8 mouse cellular contexts compared by ENCODE assay signal in genomic region chr2:19414222-19414965, GRCm38 (mm10). TPM values are rescaled to one million over a fixed set of nuclear protein-coding genes. Genes with fewer than 3 reads are reported as not detected.
DNase-seq lines count a peak whose midpoint lies in the region; ATAC-seq and TF ChIP-seq lines count a peak whose summit lies in the region.

No protein-coding gene starts in this region.

- H3K9ac ChIP-seq in embryonic facial prominence, embryonic 11.5 days (replicated peaks; ENCODE audit: low read length) = no peak overlapping the region
- peak overlapping the region; percentile 33; the same call in 1 of the 2 replicates for H3K9ac ChIP-seq in heart, adult 2 months (ENCODE audit: low read depth, low read length)
- H3K9ac ChIP-seq in limb, embryonic 14.5 days (ENCODE audit: low read depth, low read length, severe bottlenecking) = no peak overlapping the region
- peak overlapping the region; percentile 36 for H3K9ac ChIP-seq in midbrain, embryonic 15.5 days

- DNase-seq in adrenal gland, postnatal 25 days = peak; percentile 58
- peak; percentile 74 for DNase-seq in embryonic facial prominence, embryonic 11.5 days (ENCODE audit: low spot score)
- DNase-seq in heart, adult 2 months = peak; percentile 34 to 63
- peak; percentile 27 to 74 for DNase-seq in kidney, adult 8-10 months
- peak; percentile 20 for DNase-seq in limb, embryonic 14.5 days (ENCODE audit: low spot score)
- DNase-seq in splenic B cell, adult 2 months (ENCODE audit: low read depth, low spot score) = peak; percentile 59

- TF ChIP-seq POLR2A in heart, adult 2 months (IDR thresholded peaks at IDR 0.05; ENCODE audit: insufficient read depth, low read depth, low read length) = no peak
- no peak for TF ChIP-seq POLR2A in limb, embryonic 14.5 days (IDR thresholded peaks at IDR 0.05; ENCODE audit: borderline replicate concordance, extremely low read depth, insufficient read depth, insufficient read length)

- peak; percentile 9 for TF ChIP-seq CTCF in C2C12 (IDR thresholded peaks at IDR 0.05; ENCODE audit: control insufficient read depth, insufficient read depth, insufficient read length)
- TF ChIP-seq CTCF in heart, adult 2 months (IDR thresholded peaks at IDR 0.05) = peak; percentile 74

- H3K4me1 ChIP-seq in embryonic facial prominence, embryonic 11.5 days (ENCODE audit: control insufficient read depth, insufficient read depth, low read length) = no peaks in the 10 kb centered on the region
- H3K4me1 ChIP-seq in heart, adult 2 months (ENCODE audit: control insufficient read depth, insufficient read depth, low read length) = no peaks in the 10 kb centered on the region
- no peaks in the 10 kb centered on the region for H3K4me1 ChIP-seq in limb, embryonic 14.5 days (ENCODE audit: control insufficient read depth, insufficient read depth, low read length)
- peaks cover 4% of the 10 kb centered on the region for H3K4me1 ChIP-seq in midbrain, embryonic 15.5 days

- intact Hi-C loops in heart, adult 2 months (cut with DNase I) = loop anchor here (2.0 kb wide), 3 partner anchors 106 to 504 kb away; no protein-coding TSS in a partner anchor

- H3K79me3 ChIP-seq in C2C12 (ENCODE audit: low read depth) = no peaks in the 10 kb centered on the region

- no peak overlapping the region for H3K4me3 ChIP-seq in C2C12 (ENCODE audit: insufficient read depth, poor library complexity, severe bottlenecking)
- peak overlapping the region; percentile 7; the same call in 1 of the 2 replicates for H3K4me3 ChIP-seq in embryonic facial prominence, embryonic 11.5 days (ENCODE audit: low read depth, low read length)
- no peak overlapping the region for H3K4me3 ChIP-seq in heart, adult 2 months
- peak overlapping the region; percentile 21 for H3K4me3 ChIP-seq in limb, embryonic 14.5 days (replicated peaks; ENCODE audit: low read length)
- H3K4me3 ChIP-seq in midbrain, embryonic 15.5 days = peak overlapping the region; percentile 33

- H3ac ChIP-seq in C2C12 (ENCODE audit: control insufficient read depth, insufficient read length, low read depth) = no peak overlapping the region

- peak overlapping the region; percentile 30; the same call in 1 of the 2 replicates for H3K4me2 ChIP-seq in embryonic facial prominence, embryonic 11.5 days (ENCODE audit: low read depth, low read length)
- peak overlapping the region; percentile 53 for H3K4me2 ChIP-seq in limb, embryonic 14.5 days (replicated peaks; ENCODE audit: low read depth, low read length, severe bottlenecking)
- H3K4me2 ChIP-seq in midbrain, embryonic 15.5 days = peak overlapping the region; percentile 61

- no peaks in the 10 kb centered on the region for H3K9me3 ChIP-seq in embryonic facial prominence, embryonic 11.5 days (replicated peaks; ENCODE audit: control insufficient read depth, low read length)
- H3K9me3 ChIP-seq in limb, embryonic 14.5 days (ENCODE audit: control insufficient read depth, low read length) = no peaks in the 10 kb centered on the region
- no peaks in the 10 kb centered on the region for H3K9me3 ChIP-seq in midbrain, embryonic 15.5 days

- no peak for ATAC-seq in embryonic facial prominence, embryonic 11.5 days (replicated peaks; ENCODE audit: insufficient number of reproducible peaks, low FRiP score, low TSS enrichment, low read depth)
- no peak for ATAC-seq in limb, embryonic 14.5 days (ENCODE audit: low FRiP score, low read depth)
- peak; percentile 66 for ATAC-seq in midbrain, embryonic 15.5 days (replicated peaks)

- WGBS in embryonic facial prominence, embryonic 11.5 days = 22% methylated on average over 19 of the region's 19 CpGs
- WGBS in heart, adult 2 months = 17% methylated on average over 19 of the region's 19 CpGs
- WGBS in limb, embryonic 14.5 days = 22% methylated on average over 19 of the region's 19 CpGs
- 23% methylated on average over 19 of the region's 19 CpGs for whole genome bisulfite sequencing in midbrain, embryonic 15.5 days

- H3K27me3 ChIP-seq in C2C12 (ENCODE audit: control insufficient read depth, insufficient read depth, insufficient read length) = peaks cover 3% of the 10 kb centered on the region
- H3K27me3 ChIP-seq in embryonic facial prominence, embryonic 11.5 days (ENCODE audit: control insufficient read depth, insufficient read depth, low read length) = no peaks in the 10 kb centered on the region
- no peaks in the 10 kb centered on the region for H3K27me3 ChIP-seq in heart, adult 2 months (ENCODE audit: control insufficient read depth, insufficient read depth, low read length)
- H3K27me3 ChIP-seq in limb, embryonic 14.5 days (ENCODE audit: control insufficient read depth, insufficient read depth, low read length) = no peaks in the 10 kb centered on the region
- peaks cover 11% of the 10 kb centered on the region for H3K27me3 ChIP-seq in midbrain, embryonic 15.5 days (replicated peaks)
- no peaks in the 10 kb centered on the region for H3K27me3 ChIP-seq in splenic B cell, adult 2 months (ENCODE audit: control insufficient read depth, insufficient read depth, low read length, poor library complexity, severe bottlenecking)

- no peak for TF ChIP-seq EP300 in heart, adult 2 months (IDR thresholded peaks at IDR 0.05; ENCODE audit: insufficient read depth, low read depth, low read length)

- H3K36me3 ChIP-seq in C2C12 (ENCODE audit: control insufficient read depth, insufficient read depth) = no peaks in the 10 kb centered on the region
- no peaks in the 10 kb centered on the region for H3K36me3 ChIP-seq in embryonic facial prominence, embryonic 11.5 days (replicated peaks; ENCODE audit: control insufficient read depth, insufficient read depth, low read depth, low read length)
- H3K36me3 ChIP-seq in heart, adult 2 months (ENCODE audit: control insufficient read depth, insufficient read depth, low read length) = no peaks in the 10 kb centered on the region
- no peaks in the 10 kb centered on the region for H3K36me3 ChIP-seq in limb, embryonic 14.5 days (ENCODE audit: control insufficient read depth, insufficient read depth, low read length)
- no peaks in the 10 kb centered on the region for H3K36me3 ChIP-seq in midbrain, embryonic 15.5 days (replicated peaks)
- H3K36me3 ChIP-seq in splenic B cell, adult 2 months (ENCODE audit: control insufficient read depth, insufficient read depth, low read length, poor library complexity, severe bottlenecking) = no peaks in the 10 kb centered on the region

- H3K79me2 ChIP-seq in C2C12 (ENCODE audit: control insufficient read depth, insufficient read depth) = no peaks in the 10 kb centered on the region
- no peaks in the 10 kb centered on the region for H3K79me2 ChIP-seq in heart, adult 2 months (replicated peaks; ENCODE audit: control insufficient read depth, insufficient read depth, low read length)

- H3K27ac ChIP-seq in embryonic facial prominence, embryonic 11.5 days (replicated peaks; ENCODE audit: low read depth, low read length) = no peak overlapping the region
- H3K27ac ChIP-seq in heart, adult 2 months = no peak overlapping the region
- no peak overlapping the region for H3K27ac ChIP-seq in limb, embryonic 14.5 days (replicated peaks; ENCODE audit: low read depth, low read length)
- H3K27ac ChIP-seq in midbrain, embryonic 15.5 days = no peak overlapping the region

TF ChIP-seq in C2C12, 6 proteins besides CTCF, POLR2A, EP300 and RAD21:
- TF ChIP-seq CEBPB (IDR thresholded peaks at IDR 0.05; ENCODE audit: low read depth) (no peak), MYOD1 (IDR thresholded peaks at IDR 0.05; ENCODE audit: control insufficient read depth, insufficient read length, low read depth) (no peak), FOSL1 (IDR thresholded peaks at IDR 0.05; ENCODE audit: insufficient read depth, low read length, poor library complexity, severe bottlenecking) (no peak), USF1 (IDR thresholded peaks at IDR 0.05; ENCODE audit: low read depth) (no peak), MAX (IDR thresholded peaks at IDR 0.05) (no peak), MYOG (IDR thresholded peaks at IDR 0.05; ENCODE audit: control insufficient read depth, extremely low read depth, insufficient read length) (no peak)

RNA-seq across cellular contexts. Expression of gene Ptf1a, which starts 31.1 kb away (rescaled TPM):
- polyA plus RNA-seq in C2C12 (2012; fragmentation: generic; extraction: Trizol) = not detected
- total RNA-seq in adrenal gland, postnatal 25 days (2021) = not detected in 2 replicates
- 0.68 and 1.3 TPM in 2 replicates for polyA plus RNA-seq in embryonic facial prominence, embryonic 11.5 days (2014; fragmentation: Nextera tagmentation; extraction: Ambion mirVana)
- not detected for total RNA-seq in heart, adult 2 months (2021)
- not detected in 2 replicates for polyA plus RNA-seq in heart, adult 2 months (2012; rRNA removed)
- 0.04 TPM in 1 of 2 replicates, not detected in the other for polyA plus RNA-seq in limb, embryonic 14.5 days (2012; rRNA removed)
- not detected in 2 replicates for polyA plus RNA-seq in limb, embryonic 14.5 days (2014; fragmentation: Nextera tagmentation; extraction: Ambion mirVana)
- polyA plus RNA-seq in midbrain, embryonic 15.5 days (2015; fragmentation: Nextera tagmentation; extraction: Ambion mirVana) = 0.26 and 0.49 TPM in 2 replicates

RNA-seq across cellular contexts. Expression of gene Msrb2, which starts 43.2 kb away (rescaled TPM):
- polyA plus RNA-seq in C2C12 (2012; fragmentation: generic; extraction: Trizol) = 2.7 TPM
- total RNA-seq in adrenal gland, postnatal 25 days (2021) = 29.2 and 30.5 TPM in 2 replicates
- polyA plus RNA-seq in embryonic facial prominence, embryonic 11.5 days (2014; fragmentation: Nextera tagmentation; extraction: Ambion mirVana) = 22.6 and 26.0 TPM in 2 replicates
- 10 to 100 TPM; 52.8 to 64.0 TPM for total RNA-seq in heart, adult 2 months (2021)
- polyA plus RNA-seq in heart, adult 2 months (2012; rRNA removed) = 76.9 and 116 TPM in 2 replicates
- polyA plus RNA-seq in limb, embryonic 14.5 days (2012; rRNA removed) = 22.3 and 23.7 TPM in 2 replicates
- polyA plus RNA-seq in limb, embryonic 14.5 days (2014; fragmentation: Nextera tagmentation; extraction: Ambion mirVana) = 25.1 and 25.6 TPM in 2 replicates
- 7.1 and 7.5 TPM in 2 replicates for polyA plus RNA-seq in midbrain, embryonic 15.5 days (2015; fragmentation: Nextera tagmentation; extraction: Ambion mirVana)

Comparison
In these comparisons a context has a peak if more than half of its experiments do, and no peak if none do; other contexts are left out.
1. H3K4me3 ChIP-seq: peak in embryonic facial prominence, embryonic 11.5 days (single experiment), limb, embryonic 14.5 days (single experiment) and midbrain, embryonic 15.5 days (single experiment); none in C2C12 (single experiment) and heart, adult 2 months (single experiment).
2. DNase-seq: peak in every context shown above with its lines; median percentile 74 in embryonic facial prominence, embryonic 11.5 days; 59 in splenic B cell, adult 2 months; 58 in adrenal gland, postnatal 25 days; 50 in kidney, adult 8-10 months; 48 in heart, adult 2 months; 20 in limb, embryonic 14.5 days.
3. H3K9ac ChIP-seq: peak in heart, adult 2 months (single experiment) and midbrain, embryonic 15.5 days (single experiment); none in embryonic facial prominence, embryonic 11.5 days (single experiment) and limb, embryonic 14.5 days (single experiment).
4. Peak in every context shown above with its lines, with median percentiles within 50 percentile points of each other: H3K4me2 ChIP-seq.